Mouse (Mus musculus) heart, postnatal 25 days (tissue): ENCODE measurements around the gene F13a1. TPM values are rescaled to one million over a fixed set of nuclear protein-coding genes. Genes with fewer than 3 reads are reported as not detected.

Source experiments
- DNase-seq: peaks from one replicate; pipeline ENCODE4 v3.0.0; 2022; ENCODE audit warnings: low spot score
- intact Hi-C: fragments of 180-260 bp; cut with DNase I; formaldehyde crosslinking; loops from one replicate; pipeline ENCODE4 v1.15.1; 2025
- total RNA-seq, 2 experiments: library from RNA; stranded (reverse); gene quantifications; 2 replicates each; pipeline ENCODE4 v1.2.3; 2021

F13a1 gene
- total RNA-seq, 2 experiments from 2014 or later, result 29.2 to 32.6 TPM

DNA sequence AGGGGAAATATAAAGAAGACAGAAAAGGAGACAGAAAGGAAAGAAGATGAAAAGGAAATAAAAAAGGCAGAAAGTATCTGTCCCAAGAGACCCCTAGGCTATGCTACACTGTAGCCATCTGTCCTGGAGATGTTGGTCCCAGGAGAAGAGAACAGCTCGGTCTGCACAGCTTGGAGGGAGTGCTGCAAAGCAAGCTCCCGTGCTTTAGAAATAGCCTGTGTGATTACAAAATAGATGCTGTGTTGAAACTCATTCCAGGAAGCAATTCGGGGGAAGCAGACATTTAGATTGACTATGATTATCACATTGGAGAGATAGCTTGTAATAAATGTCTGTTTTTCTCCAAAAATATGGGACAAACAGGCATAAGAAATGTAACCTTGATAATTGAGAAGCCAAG is 91.0 kb downstream of the F13a1 start:
- DNase-seq, result no peak
- intact Hi-C loops, result no loop called here

DNA sequence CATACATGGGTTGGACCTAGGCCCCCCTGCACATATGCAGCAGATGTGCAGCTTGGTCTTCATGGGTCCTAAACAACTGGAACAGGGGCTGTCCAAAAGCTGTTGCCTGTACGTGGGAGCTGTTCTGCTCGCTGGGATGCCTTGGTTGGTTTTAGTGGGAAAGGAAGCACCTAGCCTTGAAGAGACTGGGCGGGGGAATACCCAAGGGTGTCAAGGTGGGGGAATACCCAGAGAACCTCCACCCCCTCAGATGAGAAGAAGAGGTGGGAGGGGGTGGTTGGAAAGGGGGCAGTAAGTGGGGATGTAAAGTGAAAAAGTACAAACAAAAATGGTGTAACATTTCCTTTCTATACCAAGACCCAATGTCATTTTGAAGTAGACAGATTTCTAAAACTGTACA is 95.1 kb downstream of the F13a1 start:
- intact Hi-C loops, result no loop called here
- DNase-seq, result no peak

DNA sequence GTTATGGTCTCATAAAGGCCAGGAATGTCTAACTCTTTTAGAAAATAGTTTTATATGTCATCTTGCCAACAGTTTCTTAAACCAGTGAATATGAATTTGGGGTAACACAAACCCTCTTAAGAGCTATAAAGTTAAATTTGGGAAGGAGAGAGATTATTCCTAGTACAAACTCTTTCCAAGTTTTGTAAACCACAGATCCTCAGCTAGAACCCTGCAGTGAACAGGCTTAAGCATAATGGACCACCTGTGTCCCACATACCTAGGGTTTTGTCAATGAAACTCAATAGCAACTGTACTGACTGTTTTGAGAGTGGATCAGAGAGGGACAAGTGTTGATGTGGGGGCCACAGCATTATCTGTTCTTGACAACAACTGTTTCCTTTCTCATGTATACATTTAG is 96.4 kb downstream of the F13a1 start:
- no peak for DNase-seq
- intact Hi-C loops, result no loop called here

DNA sequence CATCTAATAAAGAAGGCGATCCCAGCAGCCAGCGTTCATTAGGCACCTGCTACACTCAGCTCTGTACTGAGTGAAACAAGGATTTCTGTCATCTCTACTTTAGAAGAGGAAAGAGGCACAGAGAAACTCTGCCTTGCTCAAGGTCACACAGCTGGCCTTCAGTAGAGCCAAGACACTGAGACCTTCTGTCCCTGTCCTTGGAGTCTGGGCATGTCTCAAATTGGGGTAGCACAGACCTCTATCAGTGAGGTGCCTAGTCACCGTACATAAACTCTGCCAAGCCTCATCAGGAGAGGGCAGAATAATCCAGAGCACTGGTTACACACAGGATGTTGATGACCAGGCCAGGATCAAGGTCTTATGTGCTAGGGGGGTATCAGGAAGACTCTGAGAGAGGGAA is 108.2 kb downstream of the F13a1 start:
- no peak for DNase-seq
- intact Hi-C loops, result no loop called here

DNA sequence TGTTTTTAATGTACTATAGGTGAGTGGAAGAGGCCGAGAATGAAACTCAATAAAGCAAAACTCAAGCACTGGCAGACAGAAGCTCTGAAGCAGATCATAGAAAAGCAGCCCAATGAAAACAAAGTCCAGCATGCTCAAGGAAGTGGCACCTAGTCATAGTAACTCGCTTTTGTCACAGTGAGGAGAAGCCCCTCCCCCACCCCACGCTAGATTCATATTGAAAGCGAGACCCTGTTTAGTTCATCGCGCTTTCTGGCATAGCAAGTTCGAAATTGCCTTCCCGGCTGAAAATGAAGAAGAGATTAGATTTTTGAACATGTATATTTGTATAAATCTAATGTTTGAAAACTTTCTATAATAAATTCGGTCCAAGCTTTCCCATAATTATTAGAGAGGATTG is 118.0 kb downstream of the F13a1 start:
- intact Hi-C loops, result no loop called here
- DNase-seq, result no peak

DNA sequence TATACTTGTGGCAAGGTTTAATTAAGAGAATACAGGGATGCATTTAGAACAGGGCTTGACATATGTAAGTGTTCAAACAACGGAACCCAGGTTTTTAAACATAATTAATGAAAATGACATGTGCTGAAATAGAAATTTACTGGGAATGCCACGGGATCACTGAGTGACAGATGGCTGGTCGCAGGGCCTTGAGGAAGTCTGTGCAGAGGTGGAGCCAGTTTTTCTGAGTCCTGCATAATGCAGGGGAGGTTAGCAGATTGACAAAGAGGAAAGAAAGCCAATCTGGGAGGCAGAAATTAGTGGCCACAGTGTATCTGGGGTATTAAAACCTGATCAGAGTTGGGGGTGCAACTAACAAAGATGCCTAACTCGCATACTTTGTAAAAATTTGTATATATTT is 130.3 kb downstream of the F13a1 start:
- no peak for DNase-seq
- intact Hi-C loops, result no loop called here

DNA sequence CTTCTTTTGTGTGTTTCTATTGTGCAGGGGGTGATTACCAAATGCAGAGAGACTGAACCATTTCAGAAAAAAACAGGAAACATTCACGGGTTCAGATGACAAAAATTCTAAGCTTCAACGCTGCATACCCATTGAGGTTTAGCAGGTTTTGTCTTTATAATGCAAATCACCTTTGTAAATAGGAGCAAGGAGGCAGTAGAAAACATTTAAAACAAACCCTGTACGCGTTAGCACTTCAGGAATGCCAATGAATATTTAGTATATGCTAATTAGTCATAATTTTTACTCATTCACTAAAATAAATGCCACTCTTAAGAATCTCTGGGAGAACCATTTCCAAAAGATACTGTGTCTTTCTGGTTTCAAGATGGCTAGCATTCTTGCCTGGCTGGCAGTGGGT is 146.2 kb downstream of the F13a1 start:
- DNase-seq, result no peak
- intact Hi-C loops, result no loop called here

DNA sequence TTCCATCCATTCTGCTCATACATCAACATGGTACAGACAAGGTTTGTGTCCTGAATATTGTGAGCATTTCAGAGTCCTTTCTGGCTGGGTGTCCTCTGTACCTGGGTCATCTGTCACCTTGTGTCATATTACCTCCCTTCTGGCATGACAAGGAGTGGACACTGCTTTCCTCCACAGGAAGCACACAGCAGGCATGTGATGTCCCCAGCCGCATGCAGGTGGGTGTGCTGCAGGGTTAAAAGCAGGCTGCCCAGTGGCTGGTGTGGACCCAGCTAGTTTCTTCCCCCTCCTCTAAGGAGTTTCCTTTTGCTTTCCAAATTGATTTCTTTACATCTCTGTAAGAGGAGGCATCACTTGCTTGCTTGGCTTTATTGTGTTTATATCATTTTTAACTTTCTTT is 146.6 kb downstream of the F13a1 start:
- intact Hi-C loops, result no loop called here
- no peak for DNase-seq

DNA sequence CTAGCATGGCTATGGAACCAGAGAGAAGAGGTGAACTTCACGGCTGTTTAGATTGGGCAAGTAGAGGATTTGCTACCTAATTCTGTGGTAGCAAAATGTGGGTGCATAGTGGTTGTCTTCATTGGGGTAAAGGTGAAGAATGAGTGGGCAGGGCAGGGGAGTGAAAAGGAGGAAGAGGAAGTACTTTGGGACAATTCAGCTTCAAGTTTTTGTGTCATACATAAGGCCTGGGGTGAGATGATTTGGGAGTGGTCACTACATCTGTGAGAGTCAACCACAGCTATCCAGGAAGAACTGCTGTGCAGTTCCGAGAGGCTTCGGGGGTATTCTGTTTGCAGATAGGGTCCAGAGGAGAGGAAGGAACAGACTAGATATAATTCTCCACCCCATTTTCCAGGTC is 148.4 kb downstream of the F13a1 start:
- intact Hi-C loops, result no loop called here
- DNase-seq, result no peak

DNA sequence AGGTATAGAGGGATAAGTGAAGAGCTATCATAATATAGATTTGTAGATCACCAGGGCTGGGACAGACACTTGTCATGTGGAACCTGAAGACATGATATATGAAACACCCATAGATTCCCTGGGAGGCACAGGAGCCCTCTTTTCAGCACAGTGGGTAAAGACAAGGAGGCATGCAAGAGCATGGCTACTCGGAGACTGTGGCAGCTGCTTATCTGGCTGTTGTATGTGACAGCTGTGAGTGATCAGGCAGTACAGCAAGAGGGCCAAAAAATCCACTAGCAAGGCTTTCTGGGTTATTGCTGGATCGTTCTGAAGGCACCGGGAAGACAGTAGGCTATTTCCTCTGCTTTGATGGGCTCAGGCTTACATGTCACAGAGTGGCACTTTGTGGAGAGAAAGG is 149.0 kb downstream of the F13a1 start:
- no peak for DNase-seq
- intact Hi-C loops, result no loop called here

DNA sequence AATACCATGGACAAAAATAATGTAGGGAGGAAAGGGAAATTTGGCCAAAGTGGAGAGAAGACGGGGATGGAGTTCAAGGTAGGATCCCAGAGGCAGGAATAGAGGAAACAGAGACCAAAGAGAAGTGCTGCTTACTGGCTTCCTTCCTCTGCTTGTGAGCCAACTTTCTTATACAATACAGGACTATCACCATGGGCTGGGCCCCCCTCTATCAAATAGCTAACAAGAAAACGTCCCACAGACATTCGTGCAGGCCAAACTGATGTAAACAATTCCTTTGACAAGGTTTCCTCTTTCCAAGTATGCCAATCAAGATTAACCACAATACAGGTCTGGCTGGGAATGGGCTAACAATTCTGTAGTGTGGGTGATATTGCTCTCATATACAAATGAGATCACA is 154.0 kb downstream of the F13a1 start:
- intact Hi-C loops, result no loop called here
- DNase-seq, result no peak

DNA sequence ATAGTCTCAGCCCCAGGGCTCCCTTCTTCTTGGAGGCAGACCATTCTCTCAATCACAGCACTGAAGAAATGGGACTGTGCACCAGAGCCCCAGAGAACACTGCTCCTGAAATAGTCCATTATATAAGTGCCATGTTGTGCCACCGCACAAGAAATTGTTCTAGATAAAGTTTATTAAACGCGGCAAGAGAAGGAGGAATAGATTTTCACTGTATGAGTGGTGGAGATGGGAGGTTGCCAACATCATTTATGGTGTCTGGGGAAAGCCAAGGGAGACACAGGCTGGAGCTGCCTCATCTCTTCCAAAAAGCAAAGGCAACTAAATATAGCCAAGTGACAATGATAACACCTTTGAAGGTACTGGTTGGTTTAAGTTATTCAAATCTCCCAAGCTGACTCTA is 156.3 kb downstream of the F13a1 start:
- intact Hi-C loops, result no loop called here
- DNase-seq, result no peak

DNA sequence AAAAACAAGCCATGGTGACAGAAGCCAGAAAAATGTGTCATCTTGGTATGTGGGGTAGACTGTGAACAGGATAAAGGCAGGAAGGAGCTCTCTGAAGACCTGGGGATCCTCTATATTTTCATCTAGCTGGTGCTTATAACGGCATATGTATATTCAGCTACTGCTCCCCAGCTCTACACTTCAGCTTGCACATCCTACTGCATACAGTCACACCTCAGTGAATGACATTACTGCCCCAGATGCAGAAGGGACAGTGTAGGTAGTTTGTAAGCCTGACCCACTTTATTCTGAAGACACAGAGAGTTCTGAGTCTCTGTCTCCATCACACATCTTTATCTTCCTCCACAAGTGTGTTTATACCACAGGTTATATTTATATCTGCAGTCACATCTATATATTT is 157.8 kb downstream of the F13a1 start:
- intact Hi-C loops, result no loop called here
- no peak for DNase-seq

DNA sequence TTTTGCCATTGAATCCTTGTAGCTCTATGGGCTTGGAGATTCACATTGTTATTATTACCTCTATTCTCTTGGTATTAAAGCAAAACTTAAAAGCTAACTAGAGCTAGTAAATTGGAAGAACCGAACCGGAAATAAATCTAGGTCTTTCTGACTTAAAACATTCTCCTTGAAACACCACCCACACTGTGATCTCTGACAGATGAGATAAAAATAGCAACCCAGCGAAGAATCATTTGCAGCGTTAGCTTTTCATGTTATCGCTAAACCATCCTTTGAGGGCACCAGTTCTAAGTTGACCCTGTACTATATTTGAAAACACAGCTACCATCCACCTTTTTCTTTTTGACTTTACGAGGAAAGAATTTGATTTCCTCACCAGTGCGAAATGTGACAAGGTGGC is 164.1 kb downstream of the F13a1 start:
- DNase-seq, result no peak
- intact Hi-C loops, result no loop called here

DNA sequence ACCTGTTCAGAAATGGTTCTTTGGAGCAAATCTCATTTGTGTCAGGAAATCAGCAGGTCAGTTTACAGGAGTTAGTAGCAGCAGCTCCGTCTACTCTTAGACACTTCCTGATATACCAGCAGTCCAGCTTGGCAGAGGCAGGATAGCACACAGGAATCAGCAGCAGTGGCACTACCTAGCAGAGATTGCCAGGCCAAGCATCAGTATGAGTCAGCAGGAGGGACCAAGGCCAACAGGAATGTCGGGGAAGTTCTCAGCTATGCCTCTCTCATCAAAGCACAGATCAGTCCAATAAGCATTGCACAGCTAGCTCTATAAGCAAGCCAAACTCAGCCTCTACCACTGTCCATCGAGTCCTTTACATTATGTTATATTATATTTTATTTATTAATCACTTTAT is 210.9 kb downstream of the F13a1 start:
- intact Hi-C loops, result no loop called here

More for the DNA sequence above, 210.9 kb downstream of the F13a1 start:
- DNase-seq, result no peak
